Mouse (Mus musculus) kidney, postnatal 0 days (tissue): ENCODE data around the gene Ppm1l. TPM values are rescaled to one million over a fixed set of nuclear protein-coding genes. Genes with fewer than 3 reads are reported as not detected.

ENCODE experiments used
- ATAC-seq: fragments of 200-750 bp; cut with Nextera tagmentation; replicated peaks from 2 replicates; pipeline ENCODE4 v1.8.0; 2017; ENCODE audit warnings: low read depth, moderate number of reproducible peaks, moderate TSS enrichment, moderate library complexity; ENCODE audit not compliant: low FRiP score
- DNase-seq: peaks from one replicate; pipeline ENCODE4 v3.0.0-alpha.2; 2016; ENCODE audit warnings: low spot score
- H3K27ac ChIP-seq: fragments of 300-500 bp; sonication (generic); 2 replicates; pipeline ENCODE4 v1.5.1; 2014; ENCODE audit warnings: mild to moderate bottlenecking
- H3K27me3 ChIP-seq: fragments of 300-500 bp; sonication (generic); 2 replicates; pipeline ENCODE4 v1.6.1; 2014; ENCODE audit warnings: low read length, mixed read lengths; ENCODE audit not compliant: insufficient read depth
- H3K36me3 ChIP-seq: fragments of 300-500 bp; sonication (generic); 2 replicates; pipeline ENCODE4 v1.6.1; 2014; ENCODE audit warnings: low read length, mixed read lengths; ENCODE audit not compliant: insufficient read depth
- H3K4me1 ChIP-seq: fragments of 300-500 bp; sonication (generic); replicated peaks from 2 replicates; pipeline ENCODE4 v1.6.1; 2014; ENCODE audit warnings: antibody characterized with exemption, low read length, mixed read lengths; ENCODE audit not compliant: insufficient read depth
- H3K4me2 ChIP-seq: fragments of 300-500 bp; sonication (generic); 2 replicates; pipeline ENCODE4 v1.6.1; 2014; ENCODE audit warnings: mild to moderate bottlenecking, low read length, moderate library complexity, mixed read lengths
- H3K4me3 ChIP-seq: fragments of 300-500 bp; sonication (generic); replicated peaks from 2 replicates; pipeline ENCODE4 v1.5.1; 2014; ENCODE audit warnings: low read depth, low read length
- H3K9ac ChIP-seq: fragments of 300-500 bp; sonication (generic); 2 replicates; pipeline ENCODE4 v1.6.1; 2014; ENCODE audit warnings: low read depth, low read length
- H3K9me3 ChIP-seq: fragments of 300-500 bp; sonication (generic); replicated peaks from 2 replicates; pipeline ENCODE4 v1.6.1; 2016; ENCODE audit warnings: low read length, inconsistent platforms, mixed read lengths
- CTCF ChIP-seq: IDR thresholded peaks from 2 replicates; pipeline ENCODE4 v1.5.1; 2016; ENCODE audit warnings: antibody characterized with exemption, low read depth, mild to moderate bottlenecking, moderate library complexity
- WGBS: fragments of 180-500 bp; shearing (Covaris S2); extraction: QIAGEN DNeasy Blood & Tissue Kit; methylation state at CpG from one replicate; pipeline ENCODE4 v1.1.7; 2014; 5-methylcytosine and 5-hydroxymethylcytosine counted together
- polyA plus RNA-seq: library from polyadenylated mRNA; unstranded; fragments of >200 nt; fragmentation: Nextera tagmentation; extraction: Ambion mirVana; gene quantifications from 2 replicates; pipeline ENCODE4 v1.2.1, GENCODE M21; 2015

Gene Ppm1l
- polyA plus RNA-seq, 1 experiment from 2014 or later: 5.6 TPM

GRCm38 (mm10) chr3:69346514-69346913 is 29.9 kb downstream of the Ppm1l start:
- no peaks in the 10 kb centered on the region for H3K36me3 ChIP-seq
- H3K27ac ChIP-seq: no peak overlapping the region
- no peaks in the 10 kb centered on the region for H3K4me1 ChIP-seq
- ATAC-seq (no peak), DNase-seq (no peak)
- no peak overlapping the region for H3K4me2 ChIP-seq
- no peaks in the 10 kb centered on the region for H3K27me3 ChIP-seq
- no peak for TF ChIP-seq CTCF
- 89% methylated on average over 4 of the region's 4 CpGs for WGBS
- H3K4me3 ChIP-seq: no peak overlapping the region
- no peak overlapping the region for H3K9ac ChIP-seq
- H3K9me3 ChIP-seq: no peaks in the 10 kb centered on the region

- H3K4me3 ChIP-seq: no peak overlapping the region
- DNase-seq (no peak), ATAC-seq (no peak)
- no peaks in the 10 kb centered on the region for H3K4me1 ChIP-seq
- H3K9me3 ChIP-seq: no peaks in the 10 kb centered on the region
- peak; percentile 49 for TF ChIP-seq CTCF
- no peaks in the 10 kb centered on the region for H3K36me3 ChIP-seq
- 79% methylated on average over 11 of the region's 11 CpGs for WGBS
- no peaks in the 10 kb centered on the region for H3K27me3 ChIP-seq
- H3K27ac ChIP-seq: no peak overlapping the region
- H3K9ac ChIP-seq: no peak overlapping the region
- H3K4me2 ChIP-seq: no peak overlapping the region
These were observed 31.7 kb downstream of the Ppm1l start for GRCm38 (mm10) chr3:69348197-69348920.

DNA sequence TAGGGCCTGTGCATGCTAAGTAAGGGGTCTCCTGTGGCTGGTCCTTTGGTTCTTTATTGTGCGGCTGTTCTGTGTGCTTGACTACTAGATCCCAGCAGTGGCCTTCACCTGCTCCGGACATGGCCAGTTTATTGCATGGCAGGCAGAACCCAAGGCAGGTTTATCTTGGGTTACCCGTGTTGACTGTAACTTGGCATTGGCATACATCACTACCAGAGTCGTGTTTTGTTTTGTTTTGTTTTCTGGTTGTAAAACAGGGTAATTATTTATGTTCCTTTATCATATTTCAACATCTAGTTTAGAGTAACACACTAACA is 32.2 kb downstream of the Ppm1l start:
- DNase-seq: no peak
- WGBS: 63% methylated on average over 4 of the region's 4 CpGs

GRCm38 (mm10) chr3:69349973-69350372 is 33.3 kb downstream of the Ppm1l start:
- no peak for TF ChIP-seq CTCF
- Histone ChIP-seq H3K9me3 (no peaks in the 10 kb centered on the region), H3K4me1 (no peaks in the 10 kb centered on the region), H3K4me2 (no peak overlapping the region), H3K36me3 (no peaks in the 10 kb centered on the region), H3K9ac (no peak overlapping the region), H3K4me3 (no peak overlapping the region), H3K27ac (no peak overlapping the region), H3K27me3 (no peaks in the 10 kb centered on the region)
- DNase-seq: no peak
- 93% methylated on average over 6 of the region's 6 CpGs for WGBS
- ATAC-seq: no peak

More for the DNA sequence above, 32.2 kb downstream of the Ppm1l start:
- TF ChIP-seq CTCF: no peak
- no peak overlapping the region for H3K9ac ChIP-seq
- H3K4me2 ChIP-seq: no peak overlapping the region
- H3K4me3 ChIP-seq: no peak overlapping the region
- H3K27ac ChIP-seq: no peak overlapping the region
- ATAC-seq: no peak
- H3K27me3 ChIP-seq: no peaks in the 10 kb centered on the region
- H3K36me3 ChIP-seq: no peaks in the 10 kb centered on the region
- no peaks in the 10 kb centered on the region for H3K9me3 ChIP-seq
- H3K4me1 ChIP-seq: no peaks in the 10 kb centered on the region

DNA sequence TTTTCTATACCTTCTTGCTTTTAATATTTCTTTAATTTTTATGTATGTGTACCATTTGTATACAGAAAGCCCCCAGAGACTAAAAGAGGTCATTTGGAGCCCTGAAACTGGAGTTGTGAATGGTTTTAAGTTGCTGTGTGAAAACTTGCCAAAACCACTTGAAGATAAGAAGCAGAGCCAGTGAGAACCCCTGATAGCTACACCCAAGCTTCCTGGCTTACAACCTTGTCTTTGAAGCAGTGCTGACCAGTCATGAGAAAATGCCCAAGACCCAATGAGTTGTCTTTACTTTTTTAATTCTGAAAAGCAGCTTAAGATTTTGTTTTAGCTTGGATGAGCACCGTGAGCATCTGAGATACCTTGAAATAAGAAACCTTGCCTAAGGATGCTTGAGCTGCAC is 35.5 kb downstream of the Ppm1l start:
- no peaks in the 10 kb centered on the region for H3K4me1 ChIP-seq
- no peak overlapping the region for H3K27ac ChIP-seq
- no peak overlapping the region for H3K4me3 ChIP-seq
- ATAC-seq: no peak
- 84% methylated on average over 1 of the region's 1 CpGs for WGBS
- H3K9me3 ChIP-seq: no peaks in the 10 kb centered on the region
- no peak for DNase-seq
- TF ChIP-seq CTCF: no peak
- H3K36me3 ChIP-seq: no peaks in the 10 kb centered on the region
- no peak overlapping the region for H3K4me2 ChIP-seq
- no peak overlapping the region for H3K9ac ChIP-seq
- no peaks in the 10 kb centered on the region for H3K27me3 ChIP-seq

DNA sequence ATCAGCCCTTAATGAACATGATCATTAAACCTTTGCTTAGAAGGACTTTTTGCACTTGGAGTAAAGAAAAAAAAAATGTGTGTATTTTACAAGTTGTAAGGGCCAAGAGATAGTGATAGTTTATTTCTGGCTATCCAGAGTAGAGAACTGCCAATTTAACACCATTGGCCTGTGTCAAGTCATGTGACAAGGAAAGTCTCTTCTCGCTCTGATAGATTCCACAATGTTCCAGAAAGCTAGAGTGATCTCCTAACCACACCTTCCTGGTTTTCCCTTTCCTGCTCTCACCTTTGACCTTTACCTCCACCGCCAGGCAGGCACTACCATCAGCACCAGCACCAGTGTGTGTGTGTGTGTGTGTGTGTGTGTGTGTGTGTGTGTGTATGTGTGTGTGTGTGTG is 38.0 kb downstream of the Ppm1l start:
- no peak for DNase-seq
- Histone ChIP-seq H3K4me2 (no peak overlapping the region), H3K27ac (no peak overlapping the region), H3K27me3 (no peaks in the 10 kb centered on the region), H3K4me1 (no peaks in the 10 kb centered on the region), H3K9me3 (no peaks in the 10 kb centered on the region), H3K36me3 (no peaks in the 10 kb centered on the region), H3K4me3 (no peak overlapping the region), H3K9ac (no peak overlapping the region)
- WGBS: 70% methylated on average over 2 of the region's 2 CpGs
- TF ChIP-seq CTCF: no peak
- no peak for ATAC-seq
